Mouse (Mus musculus): ENCODE data around the gene Gnptg.
A peak's percentile ranks its signal among the peaks of the same experiment; 100 is the strongest.
"Not testable (repeated sequence)": the region's sequence is repeated elsewhere in the genome, so short reads cannot be mapped to it uniquely, and the experiment has no call there.

The Gnptg gene

DNA sequence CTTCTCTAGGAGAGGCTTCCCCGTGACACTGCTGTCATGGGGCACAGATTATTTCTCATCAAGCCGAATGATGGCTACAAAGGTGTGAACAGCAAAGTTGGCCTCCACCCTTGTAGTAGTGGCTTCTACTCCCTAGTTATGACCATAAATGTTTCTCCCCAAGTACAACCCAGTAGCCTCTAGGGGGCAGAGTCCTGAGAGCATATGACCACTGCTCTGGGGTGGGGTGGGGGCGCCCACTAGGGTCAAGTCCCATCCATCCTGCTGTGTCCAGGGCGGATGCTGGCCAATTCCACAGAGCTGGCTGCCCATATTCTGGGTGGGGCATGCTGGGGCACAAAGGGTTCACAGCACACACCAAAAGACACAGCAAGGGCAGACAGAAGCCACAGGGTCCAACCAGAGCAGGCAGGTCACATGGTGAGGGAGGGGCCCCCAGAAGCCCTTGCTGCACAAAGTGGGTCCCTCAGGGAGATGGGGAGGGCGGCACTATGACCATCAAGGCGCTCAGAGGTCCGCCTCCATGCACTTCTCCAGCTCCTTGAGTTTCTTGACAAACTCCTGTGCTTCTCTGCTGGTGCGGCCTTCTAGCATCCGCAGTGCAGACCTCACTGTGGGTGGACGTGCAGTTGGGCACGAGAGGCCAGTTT is 3.3 kb upstream of the Gnptg start:
- DNase-seq (ENCODE audit: low spot score in 2 of 2): no peak

DNA sequence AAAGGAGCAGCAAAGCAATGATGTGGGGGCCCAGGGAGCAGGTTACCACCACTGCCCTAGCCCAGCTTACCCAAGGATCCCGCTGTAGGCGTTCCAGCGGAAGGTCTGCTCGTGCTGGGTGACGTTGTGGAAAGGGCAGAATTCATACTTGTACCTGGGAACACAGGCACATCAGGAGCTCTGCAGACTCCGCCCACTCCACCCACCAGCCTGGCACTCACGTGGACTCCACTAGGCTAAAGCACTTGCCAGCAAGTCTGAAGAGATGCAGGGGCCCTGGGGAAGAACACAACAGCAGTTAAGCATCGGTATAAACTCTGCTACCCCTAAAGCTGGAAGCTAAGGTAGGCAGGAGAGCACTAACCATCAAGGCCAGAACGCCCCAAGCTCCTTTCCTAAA is 4.3 kb downstream of the Gnptg start:
- no peak for DNase-seq (ENCODE audit: low spot score in 2 of 2)

DNA sequence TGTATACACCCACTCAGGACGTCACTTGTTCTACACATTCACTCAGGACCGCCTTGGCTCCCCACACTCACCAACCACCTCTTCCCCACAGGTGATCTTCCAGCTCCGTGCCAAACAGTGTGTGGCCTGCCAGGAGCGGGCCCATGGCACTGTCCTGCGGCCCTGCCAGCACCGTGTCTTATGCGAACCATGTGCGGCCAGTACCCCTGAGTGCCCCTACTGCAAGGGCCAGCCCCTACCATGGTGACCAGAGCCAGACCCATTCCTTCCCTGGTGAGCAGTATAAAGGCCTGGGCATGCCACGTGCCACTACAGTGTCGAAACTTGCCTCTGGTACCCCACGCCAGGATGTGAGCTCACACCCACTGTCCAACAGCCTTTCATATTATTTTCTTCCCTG is 8.3 kb downstream of the Gnptg start:
- not testable (repeated sequence) for DNase-seq (ENCODE audit: low spot score in 2 of 2)

DNA sequence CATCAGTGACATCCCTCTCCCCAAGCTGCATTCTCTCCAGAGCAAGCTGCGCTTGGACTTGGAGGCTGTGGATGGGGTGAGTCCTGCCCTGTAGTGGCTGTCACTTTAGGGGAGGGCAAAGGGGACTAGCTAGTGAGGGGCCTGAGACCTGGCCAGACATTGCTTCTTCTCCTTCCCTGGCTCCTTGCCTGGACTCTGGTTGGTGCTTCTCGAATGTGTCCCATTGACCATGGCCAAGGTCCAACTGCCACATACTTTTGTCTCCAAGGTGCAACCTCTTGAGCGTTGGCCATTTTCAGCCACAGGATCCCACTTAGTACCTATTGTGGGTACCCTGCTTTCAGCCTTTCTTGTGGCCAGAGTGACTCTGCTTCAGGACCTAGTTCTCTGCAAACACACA is 9.2 kb downstream of the Gnptg start:
- no peak for DNase-seq (ENCODE audit: low spot score in 2 of 2)

DNA sequence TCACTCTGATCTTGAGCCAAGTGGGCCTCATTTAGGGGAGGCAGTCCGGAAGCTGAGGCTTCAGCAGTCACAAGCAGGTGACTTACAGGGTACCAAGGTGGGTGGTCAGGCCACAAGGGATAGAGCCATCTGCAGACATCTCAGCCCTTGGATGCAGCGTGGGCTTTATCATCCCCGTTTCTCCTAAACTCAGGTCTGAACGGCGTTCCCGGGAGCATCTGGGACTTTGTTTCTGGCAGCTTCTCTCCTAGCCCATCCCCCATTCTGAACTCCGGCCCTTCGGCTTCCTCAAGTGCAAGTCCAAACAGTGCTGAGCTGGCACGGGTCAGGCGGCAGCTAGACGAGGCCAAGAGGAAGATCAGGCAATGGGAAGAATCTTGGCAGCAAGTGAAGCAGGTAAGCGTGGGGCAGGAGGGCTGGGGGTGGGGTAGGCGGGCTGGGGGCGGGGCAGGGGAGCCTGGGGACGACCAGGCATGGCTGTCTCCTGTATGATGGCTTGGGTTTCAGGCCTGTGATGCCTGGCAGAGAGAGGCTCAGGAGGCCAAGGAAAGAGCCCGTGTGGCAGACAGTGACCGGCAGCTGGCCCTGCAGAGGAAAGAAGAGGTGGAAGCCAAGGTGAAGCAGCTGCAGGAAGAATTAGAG is 9.8 kb downstream of the Gnptg start:
- not testable (repeated sequence) for DNase-seq (ENCODE audit: low spot score in 2 of 2)

DNA sequence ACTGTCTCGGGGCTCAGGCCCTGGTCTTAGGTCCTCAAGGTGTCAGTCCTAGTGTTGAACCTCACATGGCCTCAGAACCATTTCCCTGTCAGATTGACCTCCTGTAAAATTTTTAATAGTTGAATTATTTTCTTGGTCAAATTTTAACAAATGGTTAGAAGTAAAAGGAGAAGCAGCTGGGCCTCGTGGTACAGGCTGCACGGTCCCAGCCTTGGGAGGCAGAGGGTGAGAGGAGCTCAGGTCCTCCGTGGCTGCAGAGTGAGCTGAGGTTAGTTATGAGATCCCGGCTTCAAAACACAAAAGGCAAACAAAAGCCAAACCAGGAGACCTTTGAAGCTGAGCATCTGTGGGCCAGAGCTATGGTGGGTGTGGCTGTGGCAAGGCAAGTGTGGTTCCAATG is 11.9 kb downstream of the Gnptg start:
- no peak for DNase-seq (ENCODE audit: low spot score in 2 of 2)

DNA sequence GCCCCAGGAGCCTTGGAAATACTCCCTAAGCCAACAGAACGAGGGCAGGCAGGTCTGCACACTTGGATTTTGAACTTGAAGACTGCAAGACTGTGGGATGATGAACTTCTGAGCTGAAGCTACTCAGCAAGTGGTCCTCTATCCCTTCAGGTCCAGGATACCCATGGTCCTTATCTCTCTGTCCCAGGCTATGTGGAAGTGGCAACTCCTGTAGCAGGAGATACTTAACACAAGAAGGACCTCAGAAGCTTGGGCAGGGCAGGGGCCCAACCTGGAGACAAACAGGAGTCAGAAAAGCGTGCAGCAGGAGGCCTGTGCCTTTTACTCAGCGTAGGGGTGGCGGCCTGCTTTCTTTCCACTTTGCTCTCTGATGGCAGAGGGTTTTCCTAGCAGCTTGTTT is 14.3 kb downstream of the Gnptg start:
- no peak for DNase-seq (ENCODE audit: low spot score in 2 of 2)

DNA sequence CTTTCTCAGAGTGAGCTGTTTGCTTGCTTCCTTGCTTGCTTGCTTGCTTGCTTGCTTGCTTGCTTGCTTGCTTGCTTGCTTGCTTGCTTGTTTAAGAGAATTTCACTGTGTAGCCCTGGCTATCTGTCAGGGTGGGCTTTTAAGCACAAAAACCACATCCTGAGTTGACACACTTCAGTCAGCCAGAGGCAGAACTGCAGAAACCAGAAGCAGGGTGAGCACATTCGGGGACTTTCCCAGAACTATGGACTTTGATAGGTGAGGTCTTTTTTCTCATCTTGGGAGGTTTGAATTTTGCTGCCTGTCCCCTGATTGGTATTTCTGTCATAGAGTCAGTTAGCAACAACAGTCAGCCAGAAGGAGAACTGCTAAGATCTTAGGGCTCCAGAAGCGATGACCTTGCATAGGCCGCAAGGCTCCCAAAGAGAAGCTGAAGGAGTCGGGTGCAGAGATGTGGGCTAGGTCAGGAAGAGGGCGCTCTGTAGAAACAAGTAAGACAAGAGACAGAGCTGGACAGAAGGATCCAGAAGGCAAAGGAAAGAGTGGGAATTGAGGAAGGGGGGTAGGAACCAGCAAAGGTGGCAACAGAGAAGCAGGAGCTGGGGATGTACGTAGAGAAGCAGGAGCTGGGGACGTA is 15.2 kb downstream of the Gnptg start:
- DNase-seq (ENCODE audit: low spot score in 2 of 2): peak; percentile 43 to 50

DNA sequence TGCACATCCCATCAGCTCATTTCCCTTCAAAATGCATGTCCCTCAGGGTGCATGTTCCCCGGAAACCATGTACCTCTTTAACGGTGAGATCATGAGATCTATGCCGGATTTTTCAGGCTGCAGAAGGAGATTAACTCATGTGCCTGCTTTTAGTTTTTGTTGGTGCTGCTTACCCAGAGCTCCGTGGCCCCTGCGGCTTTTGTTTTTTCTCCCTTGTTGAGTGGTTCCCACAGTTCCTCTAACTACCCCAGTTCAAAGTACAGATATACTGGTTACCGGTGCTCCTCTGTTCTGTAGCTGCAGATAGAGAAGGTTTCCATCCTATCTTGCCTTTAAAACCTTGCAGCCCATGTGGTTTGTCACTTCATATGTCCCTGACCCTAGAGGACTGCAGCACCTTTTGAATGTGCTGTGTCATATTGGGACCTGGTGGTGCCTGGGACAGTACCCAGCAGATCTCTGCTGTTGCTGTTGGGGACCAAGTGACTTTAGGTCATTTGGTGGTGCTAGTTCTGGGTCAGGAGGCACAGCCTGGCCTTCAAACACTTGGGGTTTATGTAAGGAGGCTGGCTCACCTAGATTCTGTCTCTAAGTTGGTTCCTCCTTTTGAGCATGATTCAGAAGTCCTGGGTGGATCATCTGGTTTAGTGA is 16.8 kb downstream of the Gnptg start:
- DNase-seq (ENCODE audit: low spot score in 2 of 2): peak; percentile 21 to 27

DNA sequence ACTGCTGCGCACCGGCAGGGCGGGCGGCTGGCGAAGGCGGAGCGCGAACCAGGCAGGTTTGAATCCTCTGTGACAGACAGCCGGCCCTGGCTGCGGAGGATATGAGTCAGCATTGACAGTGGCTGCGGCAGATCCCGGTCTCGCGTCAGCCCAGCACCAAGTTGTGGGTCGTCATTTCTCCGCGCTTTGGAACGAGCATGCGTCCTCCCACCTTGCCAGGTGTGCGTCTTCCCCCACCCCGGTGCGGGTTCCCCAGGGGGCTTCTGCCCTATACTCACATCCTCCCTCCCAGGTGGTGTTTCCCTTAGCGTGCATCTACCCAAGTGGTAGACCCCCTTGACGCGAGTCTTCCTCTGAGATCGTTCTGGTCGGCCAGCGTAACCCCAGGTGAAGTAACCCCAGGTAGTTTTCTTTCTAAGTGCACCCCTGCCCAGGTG is 17.4 kb downstream of the Gnptg start:
- DNase-seq (ENCODE audit: low spot score in 2 of 2): peak; percentile 47 to 61

DNA sequence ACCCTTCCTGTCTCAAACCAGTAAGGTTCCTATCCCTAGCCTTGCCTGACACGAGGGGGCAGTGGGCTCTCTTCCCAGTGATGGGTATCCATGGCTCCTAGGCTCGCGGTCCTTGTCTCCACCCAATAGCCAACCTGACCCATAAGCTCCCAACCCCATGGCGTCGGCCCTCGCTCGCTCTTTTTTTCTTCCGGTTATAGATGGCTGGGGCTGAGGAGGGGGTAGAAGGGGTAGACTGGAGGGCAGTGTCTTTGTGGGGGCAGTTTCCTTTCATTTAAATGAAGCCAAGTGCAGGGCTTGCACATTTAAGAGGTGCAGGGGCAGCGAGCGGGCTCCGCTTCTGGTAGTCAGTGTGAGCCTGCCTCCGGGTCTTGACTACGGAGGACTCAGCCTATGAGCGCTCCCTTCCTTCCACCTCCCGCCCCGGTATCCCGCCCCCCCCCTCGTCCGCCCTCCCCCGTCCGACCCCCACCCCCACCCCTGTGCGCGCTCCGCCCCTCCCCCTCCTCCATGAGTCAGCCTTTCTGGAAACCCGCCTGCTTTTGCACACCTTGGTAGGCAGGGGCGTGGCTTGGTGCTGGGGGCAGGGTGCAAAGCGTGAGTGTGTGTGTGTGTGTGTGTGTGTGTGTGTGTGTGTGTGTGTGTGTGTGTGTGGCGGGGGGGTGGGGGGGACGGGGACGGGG is 18.0 kb downstream of the Gnptg start:
- DNase-seq (ENCODE audit: low spot score in 2 of 2): peak; percentile 81 to 82

DNA sequence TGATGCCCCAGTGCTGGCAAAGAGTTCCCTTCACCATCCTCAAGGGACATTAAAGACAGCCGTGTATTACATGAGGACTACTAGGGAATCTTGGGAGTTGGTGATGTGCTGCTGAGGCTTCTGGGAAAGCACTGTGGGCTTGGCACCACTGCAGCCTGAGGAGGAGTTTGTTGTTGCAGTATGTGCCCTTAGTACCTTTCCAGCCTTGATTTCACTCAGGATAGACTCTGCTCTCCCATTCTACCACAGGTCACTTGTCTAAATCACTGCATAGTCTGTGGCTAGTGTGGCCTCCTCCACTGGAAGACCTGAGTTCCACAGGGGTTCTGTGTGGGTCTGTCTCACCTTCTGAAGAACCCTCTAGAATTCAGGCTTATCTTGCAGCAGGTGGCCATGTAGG is 19.2 kb downstream of the Gnptg start:
- no peak for DNase-seq (ENCODE audit: low spot score in 2 of 2)

DNA sequence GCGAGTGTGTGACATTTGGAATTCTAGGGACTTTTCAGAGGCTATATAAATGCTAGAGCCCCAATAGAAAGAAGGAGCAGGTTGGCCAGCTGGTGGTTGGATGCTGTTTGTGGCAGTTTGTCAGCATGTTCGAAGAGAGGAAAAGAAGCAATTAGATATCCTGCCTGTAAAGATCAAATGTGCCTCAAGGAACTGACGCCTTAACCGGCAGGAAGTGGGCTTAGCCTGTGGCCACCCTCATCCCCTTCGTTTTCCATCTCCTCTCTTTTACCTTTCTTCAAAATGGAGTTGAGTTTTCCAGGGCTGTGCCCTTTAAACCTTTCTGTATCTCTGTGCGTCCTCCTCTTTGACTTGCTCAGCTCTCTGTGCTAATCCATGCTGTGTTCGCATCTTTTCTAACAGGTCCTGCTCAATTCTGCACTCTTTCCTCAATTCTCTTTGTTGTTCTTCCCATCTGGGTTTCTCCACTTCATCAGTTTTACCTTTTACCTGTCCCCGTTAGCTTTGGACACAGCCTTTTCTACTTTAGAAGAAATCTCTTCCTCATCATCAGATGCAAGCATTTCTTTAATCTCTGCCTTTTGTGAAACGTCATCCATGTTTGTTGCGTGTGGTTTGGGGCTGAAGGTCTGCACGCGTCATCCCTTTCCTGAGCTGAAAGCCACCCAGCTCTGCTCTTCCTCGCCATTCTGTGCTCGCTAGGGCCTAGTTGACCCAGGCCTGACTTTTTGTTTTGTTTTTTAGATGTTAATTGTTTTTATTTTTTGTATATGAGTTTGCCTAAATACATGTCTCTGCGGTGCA is 20.2 kb downstream of the Gnptg start:
- DNase-seq (ENCODE audit: low spot score in 2 of 2): peak; percentile 38 to 44

DNA sequence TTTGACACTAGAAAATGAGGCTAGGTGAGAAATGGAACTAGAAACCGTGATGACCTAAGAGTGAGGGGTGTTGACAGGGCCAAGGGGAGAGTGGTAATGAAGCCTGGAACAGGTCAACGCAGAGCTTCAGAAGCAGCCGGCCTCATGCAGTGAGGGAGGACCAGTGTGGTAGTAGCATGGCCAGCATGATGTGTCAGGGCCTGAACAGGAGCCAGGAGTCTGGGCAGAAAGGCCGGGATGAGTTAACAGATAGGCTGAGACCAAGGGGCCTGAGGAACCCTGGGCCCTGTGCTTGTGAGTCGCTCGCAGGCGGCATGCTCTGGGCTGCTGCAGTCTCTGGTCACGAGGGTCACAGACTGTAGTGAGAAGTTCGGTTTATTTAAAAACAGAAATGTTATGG is 21.0 kb downstream of the Gnptg start:
- DNase-seq (ENCODE audit: low spot score in 2 of 2): no peak

DNA sequence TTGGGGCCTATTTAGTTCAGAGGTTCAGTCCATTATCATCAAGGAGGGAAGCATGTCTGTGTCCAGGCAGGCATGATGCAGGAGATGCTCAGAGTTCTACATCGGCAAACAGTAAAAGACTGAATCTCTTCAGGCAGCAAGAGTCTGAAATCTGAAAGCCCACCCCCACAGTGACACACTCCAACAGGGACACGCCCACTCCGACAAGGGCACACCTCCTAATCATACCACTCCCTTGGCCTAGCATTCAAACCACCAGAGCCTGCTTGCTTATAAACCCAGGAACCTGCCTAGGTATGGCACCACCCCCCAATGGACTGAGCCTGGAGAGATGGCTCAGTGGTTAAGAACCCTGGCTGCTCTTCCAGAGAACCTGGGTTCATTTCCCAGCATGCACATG is 24.5 kb downstream of the Gnptg start:
- no peak for DNase-seq (ENCODE audit: low spot score in 2 of 2)

DNA sequence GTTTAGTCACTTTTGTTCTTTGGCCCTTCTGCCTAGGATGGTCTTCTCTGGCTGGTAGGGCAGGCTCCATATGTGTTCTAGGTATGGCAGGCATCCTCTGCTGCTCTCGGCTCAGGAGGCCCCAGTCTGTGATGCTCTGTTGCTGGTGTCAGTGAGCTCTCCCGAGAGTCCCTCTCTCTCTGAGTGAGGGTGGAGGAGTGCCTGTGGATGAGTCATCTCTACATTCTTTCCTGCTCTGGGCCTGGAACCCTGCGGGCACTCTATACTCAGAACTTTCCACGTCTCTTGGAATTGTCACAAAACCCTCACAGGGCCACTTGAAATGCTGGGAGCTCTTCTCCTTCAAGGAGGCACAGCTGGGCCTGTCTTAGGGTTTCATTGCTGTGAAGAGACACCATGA is 28.2 kb downstream of the Gnptg start:
- no peak for DNase-seq (ENCODE audit: low spot score in 2 of 2)

DNA sequence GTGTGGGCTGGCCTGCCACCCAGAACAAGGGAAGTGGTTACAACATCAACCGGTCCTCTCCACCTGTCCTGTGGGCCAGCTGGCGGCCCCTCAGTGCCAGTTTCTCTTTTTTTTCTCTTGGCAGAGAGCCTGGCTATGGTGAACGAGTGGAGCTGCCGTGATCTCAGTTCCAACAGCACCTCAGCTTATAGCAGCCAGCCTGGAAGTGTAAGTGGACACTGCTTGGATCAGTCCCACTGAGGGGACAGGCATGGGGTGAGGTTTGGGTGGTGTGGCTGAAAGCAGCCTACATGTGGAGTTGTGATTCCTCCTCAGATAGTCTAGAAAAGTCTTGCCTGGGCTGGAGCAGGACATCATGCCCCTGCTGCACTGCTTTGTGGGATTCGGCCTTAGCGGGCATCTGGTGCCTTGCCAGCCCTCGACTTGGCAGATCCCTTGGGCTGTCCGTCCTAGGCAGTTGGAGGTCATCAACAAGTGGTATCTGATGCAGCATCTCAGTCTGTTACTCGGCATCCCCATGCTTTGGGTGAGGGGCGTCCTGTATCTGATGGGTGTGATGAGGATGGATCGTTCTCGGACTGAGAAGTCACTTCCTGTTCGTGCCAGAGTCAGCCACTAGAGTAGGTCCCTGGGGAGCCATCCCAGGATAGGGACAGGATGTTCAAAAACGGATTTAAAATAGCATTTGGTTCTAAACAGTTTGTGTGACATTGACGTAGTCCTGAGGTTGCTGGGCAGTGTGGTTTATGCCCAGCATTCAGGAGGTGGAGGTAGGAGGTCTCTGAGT is 29.1 kb downstream of the Gnptg start:
- DNase-seq (ENCODE audit: low spot score in 2 of 2): no peak

DNA sequence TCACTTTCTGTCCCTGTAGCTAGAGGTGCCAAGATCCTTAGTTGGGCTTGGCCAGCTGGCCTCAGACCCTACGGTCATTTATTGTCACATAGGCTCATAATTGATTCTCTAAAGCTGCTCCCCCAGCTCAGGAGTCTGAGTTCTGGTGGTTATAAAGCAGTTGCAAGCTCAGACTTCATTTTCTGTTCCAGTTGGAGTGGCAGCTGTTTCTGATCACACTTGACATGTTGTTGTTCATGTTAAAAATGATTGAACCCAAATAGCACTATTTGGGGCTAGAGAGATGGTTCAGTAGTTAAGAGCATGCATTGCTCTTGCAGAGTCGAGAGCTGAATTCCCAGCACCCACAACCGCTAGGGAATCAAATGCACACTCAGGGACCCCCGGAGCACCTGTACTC is 29.9 kb downstream of the Gnptg start:
- DNase-seq (ENCODE audit: low spot score in 2 of 2): no peak

DNA sequence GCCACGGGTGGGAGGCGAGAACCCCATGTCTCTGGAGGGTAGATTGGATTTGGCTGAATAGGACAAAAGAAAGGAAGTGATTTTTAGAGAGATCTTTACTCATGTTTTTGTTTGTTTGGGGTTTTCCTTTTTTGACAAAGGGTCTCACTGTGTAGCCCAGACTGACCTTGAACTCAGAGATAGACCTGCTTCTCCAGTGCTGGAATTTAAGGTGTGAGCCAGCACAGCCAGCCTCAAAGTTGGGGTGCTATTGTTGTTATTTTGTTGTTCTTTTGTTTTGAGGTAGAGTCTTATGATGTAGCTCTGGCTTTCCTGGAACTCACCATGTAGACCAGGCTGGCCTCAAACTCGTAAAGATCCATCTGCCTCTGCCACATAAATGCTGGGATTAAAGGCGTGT is 37.5 kb downstream of the Gnptg start:
- no peak for DNase-seq (ENCODE audit: low spot score in 2 of 2)

DNA sequence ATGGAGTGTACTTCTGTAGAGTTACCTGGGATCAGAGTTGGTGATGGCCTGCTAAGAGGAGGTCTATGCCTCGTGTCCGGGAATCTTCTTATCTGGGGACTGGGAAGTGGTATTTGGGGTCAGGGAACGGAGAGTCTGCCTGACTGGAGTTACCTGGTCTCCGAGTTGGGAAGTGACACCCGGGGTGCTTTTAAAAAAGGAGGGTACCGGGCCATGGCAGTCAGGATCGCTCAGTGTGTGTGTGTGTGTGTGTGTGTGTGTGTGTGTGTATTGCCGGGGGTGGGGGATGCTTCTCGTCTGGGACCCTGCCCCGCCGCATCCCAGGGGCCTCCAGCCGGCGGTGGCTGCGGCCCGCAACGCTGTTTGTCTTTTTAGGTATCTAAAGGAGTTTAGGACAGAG is 50.8 kb downstream of the Gnptg start:
- DNase-seq (ENCODE audit: low spot score in 2 of 2): peak in 1 of 2 experiments; percentile 9
